Mouse (Mus musculus) left cerebral cortex, postnatal 14 days (tissue): ENCODE results near the gene Tubb2b. TPM values are rescaled to one million over a fixed set of nuclear protein-coding genes. Genes with fewer than 3 reads are reported as not detected.

ENCODE experiments used
- DNase-seq, 2 experiments: peaks; one replicate each; pipeline ENCODE4 v3.0.0; 2021 to 2022; ENCODE audit warnings: low spot score in 2 of 2, mixed read lengths in 1 of 2
- intact Hi-C: fragments of 180-260 bp; cut with DNase I; formaldehyde crosslinking; loops from one replicate; pipeline ENCODE4 v1.15.1; 2025
- total RNA-seq, 2 experiments: library from RNA; stranded (reverse); gene quantifications; 2 replicates each; pipeline ENCODE4 v1.2.3; 2021

Tubb2b gene
- total RNA-seq, 2 experiments from 2014 or later = 348 to 398 TPM

DNA sequence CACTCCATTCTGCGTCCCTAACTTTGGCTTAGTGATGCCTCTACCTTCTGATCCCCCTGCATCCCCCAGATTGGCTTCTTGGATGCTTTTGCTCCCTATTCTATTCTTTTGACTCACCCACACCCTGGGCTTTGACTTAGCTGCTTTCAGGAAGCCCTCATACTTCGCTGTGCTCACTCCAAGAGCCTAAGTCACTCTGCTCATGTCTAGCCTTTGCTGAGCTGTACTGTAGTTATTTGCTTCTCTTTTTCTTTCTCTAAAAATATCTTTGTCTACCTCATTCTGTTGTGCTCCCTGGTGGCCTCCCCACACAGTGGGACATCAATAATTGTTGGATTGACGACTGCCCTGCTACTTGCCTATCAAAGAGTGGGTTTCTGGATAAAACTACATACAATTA, 17.9 kb upstream of the Tubb2b start:
- no peak for DNase-seq
- intact Hi-C loops = no loop called here

GRCm38 (mm10) chr13:34146916-34147315, 16.6 kb upstream of the Tubb2b start:
- DNase-seq = no peak
- intact Hi-C loops = no loop called here

DNA sequence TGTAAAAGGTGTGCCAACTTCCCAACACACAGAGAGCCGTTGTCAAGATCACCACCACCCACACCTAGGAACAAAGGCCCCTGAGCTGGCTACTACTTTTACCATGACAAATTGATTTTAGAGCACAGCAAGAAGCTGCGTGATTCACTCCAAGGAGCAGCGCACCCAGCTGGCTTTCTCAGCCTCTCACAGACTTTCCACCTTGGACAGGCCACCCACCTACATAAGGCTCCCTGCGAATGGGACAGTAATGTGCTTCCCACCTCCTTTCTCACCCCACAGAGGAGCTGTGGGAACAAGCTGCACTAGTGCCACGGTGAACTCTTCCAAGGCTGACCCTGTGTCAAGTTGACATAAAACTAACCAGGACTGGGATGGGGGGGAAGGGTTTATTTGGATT, 13.1 kb upstream of the Tubb2b start:
- intact Hi-C loops = no loop called here
- DNase-seq = no peak

DNA sequence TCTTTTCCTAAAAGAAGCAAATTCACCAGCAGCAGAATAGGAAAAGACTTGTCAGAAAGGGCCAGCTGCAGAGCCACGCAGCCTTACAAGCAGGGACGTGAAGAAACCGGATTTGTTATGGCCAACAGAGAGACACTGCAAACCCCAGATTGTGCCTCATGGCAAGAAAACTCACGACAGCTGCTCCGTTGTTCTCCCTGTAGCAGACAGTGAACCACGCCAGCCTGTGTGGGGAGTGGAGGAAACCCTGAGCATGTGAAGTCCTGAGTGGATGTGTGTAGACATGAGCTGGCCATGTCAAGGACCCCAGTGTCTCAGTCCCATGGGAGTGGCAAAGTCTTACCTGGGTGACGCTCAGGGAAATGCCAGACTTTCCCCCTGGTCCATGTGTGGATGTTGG, 6.3 kb upstream of the Tubb2b start:
- peak; percentile 58 to 77 for DNase-seq
- intact Hi-C loops = no loop called here

GRCm38 (mm10) chr13:34134276-34134675, 4.0 kb upstream of the Tubb2b start:
- intact Hi-C loops = loop anchor here (5.0 kb wide), 1 partner anchor 37 kb away; no protein-coding TSS in a partner anchor

GRCm38 (mm10) chr13:34133326-34134071, 3.2 kb upstream of the Tubb2b start:
- intact Hi-C loops = loop anchor here (5.0 kb wide), 1 partner anchor 36 kb away; no protein-coding TSS in a partner anchor
- peak in 1 of 2 experiments; percentile 40 for DNase-seq

More at GRCm38 (mm10) chr13:34134276-34134675, 4.0 kb upstream of the Tubb2b start:
- peak; percentile 66 to 84 for DNase-seq

- intact Hi-C loops = loop anchor here (5.0 kb wide), 1 partner anchor 36 kb away; no protein-coding TSS in a partner anchor
- no peak for DNase-seq
Measured at GRCm38 (mm10) chr13:34132875-34133274, 2.6 kb upstream of the Tubb2b start.

- DNase-seq = no peak
- intact Hi-C loops = loop anchor here (5.0 kb wide), 1 partner anchor 35 kb away; no protein-coding TSS in a partner anchor
Measured at GRCm38 (mm10) chr13:34132299-34132698, 2.0 kb upstream of the Tubb2b start.

GRCm38 (mm10) chr13:34131708-34132060, 1.4 kb upstream of the Tubb2b start:
- intact Hi-C loops = loop anchor here (5.0 kb wide), 1 partner anchor 34 kb away; no protein-coding TSS in a partner anchor
- peak; percentile 62 to 85 for DNase-seq

- peak in 1 of 2 experiments; percentile 45 for DNase-seq
- intact Hi-C loops = loop anchor here (5.0 kb wide), 1 partner anchor 34 kb away; no protein-coding TSS in a partner anchor
Measured at GRCm38 (mm10) chr13:34131011-34131707, 893 bp upstream of the Tubb2b start.

- intact Hi-C loops = loop anchor here (2.0 to 5.0 kb wide), 2 partner anchors 32 to 51 kb away; partner anchors contain the start of gene Tubb2a
- peak; percentile 73 to 88 for DNase-seq
Measured at GRCm38 (mm10) chr13:34129485-34130225, 611 bp downstream of the Tubb2b start.

DNA sequence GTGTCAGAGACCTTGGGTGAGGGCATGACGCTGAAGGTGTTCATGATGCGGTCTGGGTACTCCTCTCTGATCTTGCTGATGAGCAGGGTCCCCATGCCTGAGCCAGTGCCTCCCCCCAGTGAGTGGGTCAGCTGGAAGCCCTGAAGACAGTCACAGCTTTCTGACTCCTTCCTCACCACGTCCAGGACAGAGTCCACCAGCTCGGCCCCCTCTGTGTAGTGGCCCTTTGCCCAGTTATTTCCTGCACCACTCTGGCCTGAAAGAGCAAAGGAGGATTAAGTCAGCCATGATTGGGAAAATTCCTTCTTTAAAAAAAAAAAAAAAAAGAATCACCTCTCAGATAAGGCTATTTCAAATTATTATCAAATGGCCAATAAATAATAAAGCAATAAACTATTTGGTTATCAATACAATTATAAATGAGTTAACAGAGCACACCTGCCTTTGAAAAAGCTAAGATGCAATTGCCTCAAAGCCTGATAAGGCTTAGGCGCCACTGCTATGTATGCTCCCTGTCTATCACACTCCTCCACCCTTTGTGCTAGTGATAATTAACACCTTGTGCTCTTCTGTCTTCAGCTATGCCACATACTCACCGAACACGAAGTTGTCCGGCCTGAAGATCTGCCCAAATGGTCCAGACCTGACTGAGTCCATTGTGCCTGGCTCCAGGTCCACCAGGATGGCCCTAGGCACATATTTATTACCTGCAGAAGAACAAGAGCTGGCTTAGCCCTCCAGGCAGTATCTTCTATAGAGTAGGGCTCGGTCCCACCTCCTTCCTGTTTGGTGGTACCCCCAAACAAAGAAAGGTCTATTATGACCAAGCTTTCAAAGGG, 1.8 kb downstream of the Tubb2b start:
- intact Hi-C loops = loop anchor here (2.0 kb wide), 1 partner anchor 50 kb away; the partner anchor contains the start of gene Tubb2a
- no peak for DNase-seq

GRCm38 (mm10) chr13:34125711-34126110, 4.6 kb downstream of the Tubb2b start:
- intact Hi-C loops = no loop called here
- DNase-seq = no peak

- intact Hi-C loops = no loop called here
- DNase-seq = no peak
Measured at GRCm38 (mm10) chr13:34120536-34120935, 9.7 kb downstream of the Tubb2b start.

GRCm38 (mm10) chr13:34119406-34119805, 10.9 kb downstream of the Tubb2b start:
- no peak for DNase-seq
- intact Hi-C loops = no loop called here

DNA sequence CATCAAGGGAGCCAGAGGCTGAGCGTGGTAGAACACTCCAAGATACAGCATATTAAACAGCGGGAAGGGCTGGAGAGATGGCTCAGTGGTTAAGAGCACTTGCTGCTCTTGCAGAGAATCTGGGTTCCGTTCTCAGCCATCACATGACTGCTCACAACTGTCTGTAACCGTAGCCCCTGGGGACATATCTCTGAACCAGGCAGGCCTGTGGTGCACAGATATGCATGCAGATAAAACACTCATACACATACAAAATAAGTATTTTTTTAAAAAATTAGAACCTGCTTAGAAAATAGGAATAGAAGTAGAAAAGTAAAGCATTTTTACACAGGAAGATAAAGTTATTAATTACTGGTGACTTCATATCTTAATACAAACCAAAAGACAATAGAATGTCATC, 11.4 kb downstream of the Tubb2b start:
- DNase-seq = no peak
- intact Hi-C loops = no loop called here

GRCm38 (mm10) chr13:34116508-34116907, 13.8 kb downstream of the Tubb2b start:
- intact Hi-C loops = no loop called here

GRCm38 (mm10) chr13:34114654-34115053, 15.6 kb downstream of the Tubb2b start:
- intact Hi-C loops = no loop called here

More at GRCm38 (mm10) chr13:34116508-34116907, 13.8 kb downstream of the Tubb2b start:
- no peak for DNase-seq

GRCm38 (mm10) chr13:34113086-34113485, 17.2 kb downstream of the Tubb2b start:
- intact Hi-C loops = no loop called here
- DNase-seq = no peak

More at GRCm38 (mm10) chr13:34114654-34115053, 15.6 kb downstream of the Tubb2b start:
- DNase-seq = no peak
